Mouse (Mus musculus) layer of hippocampus, adult 11-12 months (tissue): ENCODE measurements around the gene Alox12e.
A peak's percentile ranks its signal among the peaks of the same experiment; 100 is the strongest.

Experiments used
- DNase-seq: peaks from one replicate; pipeline ENCODE4 v3.0.0; 2022; ENCODE audit warnings: low spot score

Gene Alox12e

GRCm38 (mm10) chr11:70285686-70286085 is 36.7 kb downstream of the Alox12e start:
- DNase-seq, result no peak

DNA sequence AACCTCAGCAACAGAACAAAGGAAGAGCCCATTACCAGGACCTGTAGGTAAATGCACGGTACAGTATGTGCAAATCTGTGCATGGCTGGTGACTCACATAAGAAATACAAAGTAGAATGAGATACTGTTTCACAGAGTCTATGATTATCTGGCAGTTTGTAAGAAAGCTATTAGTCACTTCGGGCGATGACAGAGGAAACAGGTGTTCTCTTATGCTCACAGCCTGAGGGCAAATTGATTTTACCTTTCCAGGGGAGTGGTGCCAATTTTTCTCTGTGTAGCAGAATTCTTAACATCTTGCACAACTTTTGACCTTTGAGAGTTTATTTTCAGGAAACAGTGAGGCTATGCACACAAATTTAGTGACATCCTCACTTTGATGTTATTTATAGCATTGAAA is 37.7 kb downstream of the Alox12e start:
- DNase-seq, result no peak

GRCm38 (mm10) chr11:70283666-70284065 is 38.8 kb downstream of the Alox12e start:
- no peak for DNase-seq

DNA sequence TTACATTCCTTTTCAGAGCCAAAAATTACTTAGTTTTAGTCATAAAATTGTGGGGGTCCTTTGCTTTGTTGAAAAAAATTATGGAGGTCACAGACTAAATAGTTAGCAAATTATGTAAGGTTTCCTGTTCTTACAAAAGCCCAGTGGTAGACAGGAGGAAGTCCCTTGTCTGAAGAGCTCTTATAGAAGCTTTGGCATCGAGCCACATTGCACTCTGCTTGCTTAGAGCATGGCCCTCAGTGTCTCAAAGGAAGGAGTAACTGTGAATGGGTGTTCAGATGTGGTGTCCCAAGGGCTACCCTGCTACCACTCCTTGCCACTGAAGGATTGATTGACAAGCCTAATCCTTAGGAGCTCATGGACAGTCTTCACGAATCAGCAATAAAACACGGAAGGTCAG is 42.0 kb downstream of the Alox12e start:
- DNase-seq, result peak; percentile 39

DNA sequence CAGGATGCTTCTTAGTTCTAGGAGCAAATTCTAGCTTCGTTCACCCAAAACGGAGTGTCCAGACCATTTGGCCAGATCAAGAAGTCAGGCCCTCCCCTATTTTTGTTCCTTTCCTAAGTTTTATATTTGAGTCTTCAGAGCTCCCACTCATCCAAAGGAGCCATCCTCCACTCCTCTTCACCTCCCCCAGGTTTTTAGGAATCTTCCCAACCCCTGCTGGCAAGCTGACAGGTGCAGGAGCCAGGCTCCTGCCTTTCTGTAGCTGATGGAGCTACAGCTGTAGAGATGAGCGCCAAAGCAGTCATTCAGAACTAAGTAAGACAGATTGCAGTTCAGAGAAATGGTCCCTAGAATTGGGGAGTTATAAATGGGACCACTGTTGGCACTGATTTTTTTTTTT is 43.5 kb downstream of the Alox12e start:
- DNase-seq, result no peak

GRCm38 (mm10) chr11:70271641-70272040 is 50.8 kb downstream of the Alox12e start:
- DNase-seq, result no peak

DNA sequence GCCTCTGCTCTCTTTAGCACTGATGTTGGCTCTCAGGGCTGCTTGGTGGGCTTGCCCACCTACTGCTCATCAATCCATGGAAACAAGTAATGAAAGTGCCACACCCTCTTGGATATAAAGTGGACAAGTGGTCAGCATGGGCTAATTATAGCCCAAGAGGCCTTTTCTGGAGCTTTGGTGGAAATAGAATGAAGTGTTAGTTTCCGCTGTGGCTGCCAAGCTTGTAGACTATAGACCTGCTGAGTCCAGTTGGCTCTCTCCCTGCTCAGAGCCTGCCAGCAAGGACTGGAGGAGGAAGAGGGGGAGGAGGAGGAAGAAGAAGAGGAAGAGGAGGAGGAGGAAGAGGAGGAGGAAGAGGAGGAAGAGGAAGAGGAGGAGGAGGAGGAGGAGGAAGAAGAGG is 56.0 kb downstream of the Alox12e start:
- no peak for DNase-seq

DNA sequence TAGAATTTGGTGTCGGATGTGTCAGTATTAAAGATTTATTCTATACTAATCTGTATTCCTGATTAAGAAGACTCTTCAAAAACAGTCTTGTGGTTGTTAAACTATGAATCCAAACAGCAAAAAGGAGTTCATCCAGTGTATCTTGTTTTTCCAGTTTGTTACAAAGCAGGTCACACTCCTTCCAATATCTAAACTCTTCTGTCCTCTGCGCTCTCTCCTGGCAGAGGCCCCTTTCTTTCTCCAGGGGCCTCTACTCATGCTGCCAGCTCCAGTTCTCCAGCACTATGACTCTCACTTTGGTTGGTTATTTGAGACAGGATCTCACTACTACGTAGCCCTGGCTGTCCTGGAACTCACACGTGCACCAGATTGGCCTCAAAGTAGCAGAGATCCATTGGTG is 56.6 kb downstream of the Alox12e start:
- DNase-seq, result no peak
